Mouse (Mus musculus) liver, embryonic 16.5 days (tissue): ENCODE measurements around the gene Donson. TPM values are rescaled to one million over a fixed set of nuclear protein-coding genes. Genes with fewer than 3 reads are reported as not detected.

Experiments used
- ATAC-seq: fragments of 200-750 bp; cut with Nextera tagmentation; 2 replicates; pipeline ENCODE4 v1.8.0; 2017; ENCODE audit warnings: low read depth, mild to moderate bottlenecking, moderate number of reproducible peaks, moderate library complexity
- H3K27ac ChIP-seq: fragments of 300-500 bp; sonication (generic); 2 replicates; pipeline ENCODE4 v1.5.1; 2014; ENCODE audit warnings: mild to moderate bottlenecking, low read length
- H3K27me3 ChIP-seq: fragments of 300-500 bp; sonication (generic); 2 replicates; pipeline ENCODE4 v1.6.1; 2014; ENCODE audit warnings: low read depth, low read length, mixed read lengths; ENCODE audit not compliant: control insufficient read depth, insufficient read depth
- H3K36me3 ChIP-seq: fragments of 300-500 bp; sonication (generic); 2 replicates; pipeline ENCODE4 v1.6.1; 2014; ENCODE audit warnings: mild to moderate bottlenecking; ENCODE audit not compliant: control insufficient read depth, insufficient read depth
- H3K4me1 ChIP-seq: fragments of 300-500 bp; sonication (generic); 2 replicates; pipeline ENCODE4 v1.6.1; 2014; ENCODE audit warnings: low read depth, low read length, mixed read lengths; ENCODE audit not compliant: control insufficient read depth
- H3K4me2 ChIP-seq: fragments of 300-500 bp; sonication (generic); 2 replicates; pipeline ENCODE4 v1.6.1; 2014; ENCODE audit warnings: low read depth, low read length, mixed read lengths
- H3K4me3 ChIP-seq: fragments of 300-500 bp; sonication (generic); 2 replicates; pipeline ENCODE4 v1.5.1; 2014; ENCODE audit warnings: low read depth, mild to moderate bottlenecking, low read length
- H3K9ac ChIP-seq: fragments of 300-500 bp; sonication (generic); 2 replicates; pipeline ENCODE4 v1.6.1; 2014; ENCODE audit warnings: low read depth, low read length
- H3K9me3 ChIP-seq: fragments of 300-500 bp; sonication (generic); replicated peaks from 2 replicates; pipeline ENCODE4 v1.6.1; 2016; ENCODE audit warnings: low read length; ENCODE audit not compliant: control insufficient read depth
- WGBS: fragments of 180-500 bp; shearing (Covaris S2); extraction: QIAGEN DNeasy Blood & Tissue Kit; methylation state at CpG from one replicate; pipeline ENCODE4 v1.1.7; 2014; ENCODE audit not compliant: insufficient replicate concordance; 5-methylcytosine and 5-hydroxymethylcytosine counted together
- polyA plus RNA-seq: library from polyadenylated mRNA; unstranded; fragments of >200 nt; fragmentation: Nextera tagmentation; extraction: Ambion mirVana; gene quantifications from 2 replicates; pipeline ENCODE4 v1.2.1, GENCODE M21; 2015

Gene Donson
- polyA plus RNA-seq, 1 experiment from 2014 or later, result 22.8 TPM

GRCm38 (mm10) chr16:91640171-91640570 is 48.4 kb downstream of the Donson start:
- Histone ChIP-seq H3K27ac (no peak overlapping the region), H3K9ac (no peak overlapping the region), H3K9me3 (no peaks in the 10 kb centered on the region), H3K4me2 (no peak overlapping the region), H3K36me3 (peaks cover 50% of the 10 kb centered on the region), H3K4me1 (peaks cover 5% of the 10 kb centered on the region), H3K27me3 (no peaks in the 10 kb centered on the region), H3K4me3 (no peak overlapping the region)
- 83% methylated on average over 8 of the region's 8 CpGs for WGBS
- ATAC-seq, result no peak

- 87% methylated on average over 2 of the region's 2 CpGs for WGBS
- H3K9me3 ChIP-seq, result no peaks in the 10 kb centered on the region
- peaks cover 1% of the 10 kb centered on the region for H3K4me1 ChIP-seq
- peaks cover 50% of the 10 kb centered on the region for H3K36me3 ChIP-seq
- H3K9ac ChIP-seq, result no peak overlapping the region
- H3K4me3 ChIP-seq, result no peak overlapping the region
- no peaks in the 10 kb centered on the region for H3K27me3 ChIP-seq
- no peak for ATAC-seq
- H3K4me2 ChIP-seq, result no peak overlapping the region
- no peak overlapping the region for H3K27ac ChIP-seq
These were observed 48.9 kb downstream of the Donson start for GRCm38 (mm10) chr16:91639636-91640035.

GRCm38 (mm10) chr16:91639161-91639560 is 49.4 kb downstream of the Donson start:
- 89% methylated on average over 5 of the region's 5 CpGs for WGBS
- H3K27ac ChIP-seq, result no peak overlapping the region
- no peaks in the 10 kb centered on the region; the same call in 1 of the 2 replicates for H3K4me1 ChIP-seq
- H3K4me2 ChIP-seq, result no peak overlapping the region
- H3K9ac ChIP-seq, result no peak overlapping the region
- no peak overlapping the region for H3K4me3 ChIP-seq
- peaks cover 50% of the 10 kb centered on the region for H3K36me3 ChIP-seq
- no peaks in the 10 kb centered on the region for H3K27me3 ChIP-seq
- ATAC-seq, result no peak
- no peaks in the 10 kb centered on the region for H3K9me3 ChIP-seq

- peaks cover 55% of the 10 kb centered on the region for H3K36me3 ChIP-seq
- no peak overlapping the region for H3K4me2 ChIP-seq
- 77% methylated on average over 12 of the region's 12 CpGs for WGBS
These were observed 54.9 kb downstream of the Donson start for GRCm38 (mm10) chr16:91633641-91634040.

GRCm38 (mm10) chr16:91632940-91633339 is 55.6 kb downstream of the Donson start:
- H3K9me3 ChIP-seq, result no peaks in the 10 kb centered on the region
- no peak overlapping the region for H3K27ac ChIP-seq
- no peaks in the 10 kb centered on the region for H3K27me3 ChIP-seq
- H3K36me3 ChIP-seq, result peaks cover 55% of the 10 kb centered on the region
- no peak overlapping the region for H3K9ac ChIP-seq
- ATAC-seq, result no peak
- no peak overlapping the region for H3K4me3 ChIP-seq
- 83% methylated on average over 7 of the region's 7 CpGs for WGBS
- H3K4me2 ChIP-seq, result no peak overlapping the region
- H3K4me1 ChIP-seq, result no peaks in the 10 kb centered on the region

More at GRCm38 (mm10) chr16:91633641-91634040, 54.9 kb downstream of the Donson start:
- no peak for ATAC-seq
- H3K9ac ChIP-seq, result no peak overlapping the region
- H3K9me3 ChIP-seq, result no peaks in the 10 kb centered on the region
- no peak overlapping the region for H3K27ac ChIP-seq
- no peaks in the 10 kb centered on the region for H3K27me3 ChIP-seq
- H3K4me3 ChIP-seq, result no peak overlapping the region
- H3K4me1 ChIP-seq, result no peaks in the 10 kb centered on the region

- Histone ChIP-seq H3K4me1 (no peaks in the 10 kb centered on the region), H3K36me3 (peaks cover 52% of the 10 kb centered on the region), H3K9me3 (no peaks in the 10 kb centered on the region), H3K27me3 (no peaks in the 10 kb centered on the region), H3K27ac (no peak overlapping the region), H3K9ac (no peak overlapping the region), H3K4me3 (no peak overlapping the region), H3K4me2 (no peak overlapping the region)
- 87% methylated on average over 5 of the region's 5 CpGs for WGBS
- no peak for ATAC-seq
These were observed 56.1 kb downstream of the Donson start for GRCm38 (mm10) chr16:91632439-91632838.

GRCm38 (mm10) chr16:91630584-91630983 is 58.0 kb downstream of the Donson start:
- Histone ChIP-seq H3K4me1 (no peaks in the 10 kb centered on the region), H3K9me3 (no peaks in the 10 kb centered on the region), H3K9ac (no peak overlapping the region), H3K4me2 (no peak overlapping the region), H3K4me3 (no peak overlapping the region), H3K27ac (no peak overlapping the region), H3K36me3 (peaks cover 45% of the 10 kb centered on the region), H3K27me3 (no peaks in the 10 kb centered on the region)
- 74% methylated on average over 1 of the region's 1 CpGs for WGBS
- no peak for ATAC-seq

GRCm38 (mm10) chr16:91629749-91630148 is 58.8 kb downstream of the Donson start:
- no peak overlapping the region for H3K9ac ChIP-seq
- H3K4me2 ChIP-seq, result no peak overlapping the region
- peaks cover 43% of the 10 kb centered on the region for H3K36me3 ChIP-seq
- H3K4me3 ChIP-seq, result no peak overlapping the region
- no peaks in the 10 kb centered on the region for H3K9me3 ChIP-seq
- no peak for ATAC-seq
- H3K4me1 ChIP-seq, result no peaks in the 10 kb centered on the region
- no peaks in the 10 kb centered on the region for H3K27me3 ChIP-seq
- WGBS, result 85% methylated on average over 4 of the region's 4 CpGs
- no peak overlapping the region for H3K27ac ChIP-seq

- Histone ChIP-seq H3K9me3 (no peaks in the 10 kb centered on the region), H3K27ac (no peak overlapping the region), H3K4me1 (no peaks in the 10 kb centered on the region), H3K27me3 (no peaks in the 10 kb centered on the region), H3K4me2 (no peak overlapping the region), H3K9ac (no peak overlapping the region), H3K36me3 (peaks cover 48% of the 10 kb centered on the region), H3K4me3 (no peak overlapping the region)
- WGBS, result 74% methylated on average over 3 of the region's 3 CpGs
- ATAC-seq, result no peak
These were observed 59.9 kb downstream of the Donson start for GRCm38 (mm10) chr16:91628673-91629072.
